Mouse (Mus musculus): ENCODE results near the gene Commd8. TPM values are rescaled to one million over a fixed set of nuclear protein-coding genes. Genes with fewer than 3 reads are reported as not detected.

Commd8 gene
- 155 and 163 TPM in 2 replicates for polyA plus RNA-seq (2015; fragmentation: Nextera tagmentation; extraction: Ambion mirVana)

- peaks cover 16% of the 10 kb centered on the region for H3K4me1 ChIP-seq (ENCODE audit: control insufficient read depth, insufficient read depth, low read length)
- peak within 1 kb of the TSS; percentile 85 for H3K4me2 ChIP-seq (ENCODE audit: low read length)
- ATAC-seq, result peak; percentile 92
- no peaks in the 10 kb centered on the region for H3K27me3 ChIP-seq (ENCODE audit: control insufficient read depth, insufficient read depth, low read depth, low read length)
- no peaks in the 10 kb centered on the region for H3K9me3 ChIP-seq (replicated peaks; ENCODE audit: control insufficient read depth, low read length, poor library complexity, severe bottlenecking)
- no peaks in the 10 kb centered on the region for H3K36me3 ChIP-seq (ENCODE audit: control insufficient read depth, insufficient read depth, low read length)
- WGBS, result under 1% methylated on average over 36 of the region's 38 CpGs
- peak within 1 kb of the TSS; percentile 64 for H3K27ac ChIP-seq (ENCODE audit: low read length)
- H3K9ac ChIP-seq (ENCODE audit: low read depth, low read length), result peak within 1 kb of the TSS; percentile 71
- peak within 1 kb of the TSS; percentile 61 for H3K4me3 ChIP-seq (ENCODE audit: low read depth, low read length)
Observed at GRCm38 (mm10) chr5:72167594-72168284, at the start of gene Commd8. Gene Commd8, minus strand, starts transcription at chr5:72168189.

- ATAC-seq, result peak; percentile 67
- no peaks in the 10 kb centered on the region for H3K9me3 ChIP-seq (replicated peaks; ENCODE audit: control insufficient read depth, low read length, poor library complexity, severe bottlenecking)
- H3K4me3 ChIP-seq (ENCODE audit: low read depth, low read length), result peak overlapping the region; percentile 16
Observed at GRCm38 (mm10) chr5:72211741-72212140, 43.8 kb upstream of the Commd8 start.

GRCm38 (mm10) chr5:72210812-72211139, 42.8 kb upstream of the Commd8 start:
- Histone ChIP-seq H3K9ac (ENCODE audit: low read depth, low read length) (no peak overlapping the region), H3K9me3 (replicated peaks; ENCODE audit: control insufficient read depth, low read length, poor library complexity, severe bottlenecking) (no peaks in the 10 kb centered on the region)
- 55% methylated on average over 5 of the region's 5 CpGs for WGBS

More at GRCm38 (mm10) chr5:72211741-72212140, 43.8 kb upstream of the Commd8 start:
- Histone ChIP-seq H3K27ac (ENCODE audit: low read length) (no peak overlapping the region), H3K27me3 (ENCODE audit: control insufficient read depth, insufficient read depth, low read depth, low read length) (no peaks in the 10 kb centered on the region), H3K36me3 (ENCODE audit: control insufficient read depth, insufficient read depth, low read length) (no peaks in the 10 kb centered on the region), H3K9ac (ENCODE audit: low read depth, low read length) (peak overlapping the region; percentile 40; the same call in 1 of the 2 replicates), H3K4me2 (ENCODE audit: low read length) (peak overlapping the region; percentile 34), H3K4me1 (ENCODE audit: control insufficient read depth, insufficient read depth, low read length) (peaks cover 4% of the 10 kb centered on the region; the same call in 1 of the 2 replicates)
- 48% methylated on average over 18 of the region's 18 CpGs for WGBS

GRCm38 (mm10) chr5:72210123-72210811, 42.3 kb upstream of the Commd8 start:
- Histone ChIP-seq H3K9ac (ENCODE audit: low read depth, low read length) (no peak overlapping the region), H3K4me3 (ENCODE audit: low read depth, low read length) (no peak overlapping the region), H3K4me2 (ENCODE audit: low read length) (no peak overlapping the region), H3K27ac (ENCODE audit: low read length) (no peak overlapping the region), H3K4me1 (ENCODE audit: control insufficient read depth, insufficient read depth, low read length) (peaks cover 4% of the 10 kb centered on the region; the same call in 1 of the 2 replicates), H3K9me3 (replicated peaks; ENCODE audit: control insufficient read depth, low read length, poor library complexity, severe bottlenecking) (no peaks in the 10 kb centered on the region), H3K36me3 (ENCODE audit: control insufficient read depth, insufficient read depth, low read length) (no peaks in the 10 kb centered on the region), H3K27me3 (ENCODE audit: control insufficient read depth, insufficient read depth, low read depth, low read length) (no peaks in the 10 kb centered on the region)
- 49% methylated on average over 13 of the region's 13 CpGs for WGBS
- ATAC-seq, result peak; percentile 46; the same call in 1 of the 2 replicates

More at GRCm38 (mm10) chr5:72210812-72211139, 42.8 kb upstream of the Commd8 start:
- peak; percentile 73 for ATAC-seq
- H3K4me3 ChIP-seq (ENCODE audit: low read depth, low read length), result no peak overlapping the region
- H3K4me1 ChIP-seq (ENCODE audit: control insufficient read depth, insufficient read depth, low read length), result peaks cover 4% of the 10 kb centered on the region; the same call in 1 of the 2 replicates
- no peaks in the 10 kb centered on the region for H3K27me3 ChIP-seq (ENCODE audit: control insufficient read depth, insufficient read depth, low read depth, low read length)
- no peak overlapping the region for H3K27ac ChIP-seq (ENCODE audit: low read length)
- H3K36me3 ChIP-seq (ENCODE audit: control insufficient read depth, insufficient read depth, low read length), result no peaks in the 10 kb centered on the region
- 0 out of 2 replicates have a peak overlapping the region, but pooled peaks have one; percentile 12 for H3K4me2 ChIP-seq (ENCODE audit: low read length)

- Histone ChIP-seq H3K27me3 (ENCODE audit: control insufficient read depth, insufficient read depth, low read depth, low read length) (no peaks in the 10 kb centered on the region), H3K9me3 (replicated peaks; ENCODE audit: control insufficient read depth, low read length, poor library complexity, severe bottlenecking) (no peaks in the 10 kb centered on the region), H3K4me3 (ENCODE audit: low read depth, low read length) (no peak overlapping the region), H3K36me3 (ENCODE audit: control insufficient read depth, insufficient read depth, low read length) (no peaks in the 10 kb centered on the region), H3K9ac (ENCODE audit: low read depth, low read length) (no peak overlapping the region), H3K27ac (ENCODE audit: low read length) (no peak overlapping the region), H3K4me2 (ENCODE audit: low read length) (no peak overlapping the region), H3K4me1 (ENCODE audit: control insufficient read depth, insufficient read depth, low read length) (peaks cover 11% of the 10 kb centered on the region)
- ATAC-seq, result no peak
- WGBS, result 91% methylated on average over 1 of the region's 1 CpGs
Observed at GRCm38 (mm10) chr5:72208515-72208914, 40.5 kb upstream of the Commd8 start.

GRCm38 (mm10) chr5:72205271-72205670, 37.3 kb upstream of the Commd8 start:
- no peaks in the 10 kb centered on the region for H3K36me3 ChIP-seq (ENCODE audit: control insufficient read depth, insufficient read depth, low read length)
- WGBS, result 91% methylated on average over 5 of the region's 5 CpGs
- H3K27ac ChIP-seq (ENCODE audit: low read length), result no peak overlapping the region
- no peaks in the 10 kb centered on the region for H3K27me3 ChIP-seq (ENCODE audit: control insufficient read depth, insufficient read depth, low read depth, low read length)
- no peak overlapping the region for H3K4me2 ChIP-seq (ENCODE audit: low read length)
- H3K4me3 ChIP-seq (ENCODE audit: low read depth, low read length), result no peak overlapping the region
- peaks cover 7% of the 10 kb centered on the region for H3K4me1 ChIP-seq (ENCODE audit: control insufficient read depth, insufficient read depth, low read length)
- no peak for ATAC-seq
- H3K9me3 ChIP-seq (replicated peaks; ENCODE audit: control insufficient read depth, low read length, poor library complexity, severe bottlenecking), result no peaks in the 10 kb centered on the region
- H3K9ac ChIP-seq (ENCODE audit: low read depth, low read length), result no peak overlapping the region

GRCm38 (mm10) chr5:72204507-72204906, 36.5 kb upstream of the Commd8 start:
- WGBS, result 81% methylated on average over 2 of the region's 2 CpGs
- no peak for ATAC-seq

GRCm38 (mm10) chr5:72203734-72204073, 35.7 kb upstream of the Commd8 start:
- H3K27me3 ChIP-seq (ENCODE audit: control insufficient read depth, insufficient read depth, low read depth, low read length), result no peaks in the 10 kb centered on the region
- peak overlapping the region; percentile 61 for H3K4me3 ChIP-seq (ENCODE audit: low read depth, low read length)
- peaks cover 7% of the 10 kb centered on the region for H3K4me1 ChIP-seq (ENCODE audit: control insufficient read depth, insufficient read depth, low read length)
- peak overlapping the region; percentile 25; the same call in 1 of the 2 replicates for H3K27ac ChIP-seq (ENCODE audit: low read length)
- no peaks in the 10 kb centered on the region for H3K36me3 ChIP-seq (ENCODE audit: control insufficient read depth, insufficient read depth, low read length)
- no peaks in the 10 kb centered on the region for H3K9me3 ChIP-seq (replicated peaks; ENCODE audit: control insufficient read depth, low read length, poor library complexity, severe bottlenecking)
- peak overlapping the region; percentile 74 for H3K4me2 ChIP-seq (ENCODE audit: low read length)
- ATAC-seq, result peak; percentile 47; the same call in 1 of the 2 replicates
- peak overlapping the region; percentile 70; the same call in 1 of the 2 replicates for H3K9ac ChIP-seq (ENCODE audit: low read depth, low read length)
- WGBS, result 12% methylated on average over 10 of the region's 10 CpGs

More at GRCm38 (mm10) chr5:72204507-72204906, 36.5 kb upstream of the Commd8 start:
- Histone ChIP-seq H3K27me3 (ENCODE audit: control insufficient read depth, insufficient read depth, low read depth, low read length) (no peaks in the 10 kb centered on the region), H3K4me2 (ENCODE audit: low read length) (peak overlapping the region; percentile 74), H3K4me1 (ENCODE audit: control insufficient read depth, insufficient read depth, low read length) (peaks cover 7% of the 10 kb centered on the region), H3K4me3 (ENCODE audit: low read depth, low read length) (peak overlapping the region; percentile 61; the same call in 1 of the 2 replicates), H3K9me3 (replicated peaks; ENCODE audit: control insufficient read depth, low read length, poor library complexity, severe bottlenecking) (no peaks in the 10 kb centered on the region), H3K36me3 (ENCODE audit: control insufficient read depth, insufficient read depth, low read length) (no peaks in the 10 kb centered on the region), H3K27ac (ENCODE audit: low read length) (no peak overlapping the region), H3K9ac (ENCODE audit: low read depth, low read length) (no peak overlapping the region)
